Mouse (Mus musculus) megakaryocyte, embryonic 14.5 days (primary cell): ENCODE results near the gene Arhgap27.

Source experiments
- FLI1 ChIP-seq: IDR thresholded peaks from 2 replicates; pipeline ENCODE4 v1.6.1; 2012; ENCODE audit warnings: low read length, inconsistent platforms, mixed read lengths
- GATA1 ChIP-seq: IDR thresholded peaks from 3 replicates; pipeline ENCODE4 v1.6.1; 2012; ENCODE audit warnings: mixed read lengths, low read length, inconsistent platforms, borderline replicate concordance

DNA sequence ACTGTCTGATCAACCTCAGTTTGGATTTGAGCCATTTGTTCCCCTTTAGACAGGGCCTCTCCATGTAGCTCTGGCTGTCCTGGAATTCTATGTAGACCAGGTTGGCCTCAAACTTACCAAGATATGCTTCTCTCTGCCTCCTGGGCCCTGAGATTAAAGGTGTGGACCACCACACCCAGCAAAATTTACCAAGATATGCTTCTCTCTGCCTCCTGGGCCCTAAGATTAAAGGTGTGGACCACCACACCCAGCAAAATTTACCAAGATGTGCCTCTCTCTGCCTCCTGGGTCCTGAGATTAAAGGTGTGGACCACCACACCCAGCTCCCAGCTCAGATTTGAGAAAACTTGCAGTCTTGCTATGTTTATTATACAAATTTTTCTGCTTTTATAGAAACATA is 41.1 kb upstream of the Arhgap27 start:
- no peak for TF ChIP-seq GATA1
- no peak for TF ChIP-seq FLI1
